Mouse (Mus musculus) hindbrain, embryonic 16.5 days (tissue): ENCODE results near the gene Hpse. TPM values are rescaled to one million over a fixed set of nuclear protein-coding genes. Genes with fewer than 3 reads are reported as not detected.

Source experiments
- ATAC-seq: fragments of 200-750 bp; cut with Nextera tagmentation; 2 replicates; pipeline ENCODE4 v1.8.0; 2017; ENCODE audit warnings: moderate TSS enrichment, moderate library complexity
- H3K27ac ChIP-seq: fragments of 300-500 bp; sonication (generic); 2 replicates; pipeline ENCODE4 v1.5.1; 2014; ENCODE audit warnings: low read depth, mild to moderate bottlenecking, control low read depth, low read length, moderate library complexity
- H3K27me3 ChIP-seq: fragments of 300-500 bp; sonication (generic); replicated peaks from 2 replicates; pipeline ENCODE4 v1.6.1; 2014; ENCODE audit warnings: low read length; ENCODE audit not compliant: control insufficient read depth, insufficient read depth
- H3K36me3 ChIP-seq: fragments of 300-500 bp; sonication (generic); 2 replicates; pipeline ENCODE4 v1.6.1; 2014; ENCODE audit warnings: mild to moderate bottlenecking, low read length, moderate library complexity, mixed read lengths; ENCODE audit not compliant: control insufficient read depth, insufficient read depth
- H3K4me1 ChIP-seq: fragments of 300-500 bp; sonication (generic); 2 replicates; pipeline ENCODE4 v1.6.1; 2014; ENCODE audit warnings: low read depth, low read length; ENCODE audit not compliant: control insufficient read depth, insufficient read depth
- H3K4me2 ChIP-seq: fragments of 300-500 bp; sonication (generic); 2 replicates; pipeline ENCODE4 v1.6.1; 2014; ENCODE audit warnings: mild to moderate bottlenecking, low read length, control low read depth, moderate library complexity
- H3K4me3 ChIP-seq: fragments of 300-500 bp; sonication (generic); 2 replicates; pipeline ENCODE4 v1.5.1; 2014; ENCODE audit warnings: mild to moderate bottlenecking, low read length, control low read depth, moderate library complexity
- H3K9ac ChIP-seq: fragments of 300-500 bp; sonication (generic); 2 replicates; pipeline ENCODE4 v1.6.1; 2014; ENCODE audit warnings: low read depth, mild to moderate bottlenecking, control low read depth, low read length, moderate library complexity
- H3K9me3 ChIP-seq: fragments of 300-500 bp; sonication (generic); 2 replicates; pipeline ENCODE4 v1.6.1; 2014; ENCODE audit warnings: mild to moderate bottlenecking, low read length, moderate library complexity; ENCODE audit not compliant: control insufficient read depth
- WGBS: fragments of 180-500 bp; shearing (Covaris S2); extraction: QIAGEN DNeasy Blood & Tissue Kit; methylation state at CpG from one replicate; pipeline ENCODE4 v1.1.7; 2014; 5-methylcytosine and 5-hydroxymethylcytosine counted together
- polyA plus RNA-seq: library from polyadenylated mRNA; unstranded; fragments of >200 nt; fragmentation: Nextera tagmentation; extraction: Ambion mirVana; gene quantifications from 2 replicates; pipeline ENCODE4 v1.2.1, GENCODE M21; 2015

Gene Hpse
- polyA plus RNA-seq, 1 experiment from 2014 or later = 0.66 TPM

- peaks cover 3% of the 10 kb centered on the region; the same call in 1 of the 2 replicates for H3K9me3 ChIP-seq
- no peak overlapping the region for H3K4me3 ChIP-seq
- H3K9ac ChIP-seq = no peak overlapping the region
- H3K36me3 ChIP-seq = no peaks in the 10 kb centered on the region
- H3K4me1 ChIP-seq = no peaks in the 10 kb centered on the region
- ATAC-seq = no peak
- H3K27me3 ChIP-seq = no peaks in the 10 kb centered on the region
- no peak overlapping the region for H3K4me2 ChIP-seq
- H3K27ac ChIP-seq = no peak overlapping the region
- WGBS = 84% methylated on average over 8 of the region's 8 CpGs
These were observed 17.4 kb upstream of the Hpse start for GRCm38 (mm10) chr5:100736919-100737318.

GRCm38 (mm10) chr5:100734535-100734934 lies 15.0 kb upstream of the Hpse start:
- no peaks in the 10 kb centered on the region for H3K36me3 ChIP-seq
- no peak overlapping the region for H3K4me3 ChIP-seq
- no peak for ATAC-seq
- H3K27me3 ChIP-seq = no peaks in the 10 kb centered on the region
- H3K9me3 ChIP-seq = no peaks in the 10 kb centered on the region
- 91% methylated on average over 4 of the region's 4 CpGs for WGBS
- no peaks in the 10 kb centered on the region for H3K4me1 ChIP-seq
- H3K9ac ChIP-seq = no peak overlapping the region
- no peak overlapping the region for H3K4me2 ChIP-seq
- no peak overlapping the region for H3K27ac ChIP-seq

- H3K9ac ChIP-seq = no peak overlapping the region
- no peak overlapping the region for H3K27ac ChIP-seq
- no peaks in the 10 kb centered on the region for H3K27me3 ChIP-seq
- H3K36me3 ChIP-seq = no peaks in the 10 kb centered on the region
- ATAC-seq = no peak
- no peak overlapping the region for H3K4me3 ChIP-seq
- no peaks in the 10 kb centered on the region for H3K9me3 ChIP-seq
- 88% methylated on average over 13 of the region's 13 CpGs for WGBS
- no peaks in the 10 kb centered on the region for H3K4me1 ChIP-seq
- no peak overlapping the region for H3K4me2 ChIP-seq
These were observed 9.2 kb upstream of the Hpse start for GRCm38 (mm10) chr5:100728757-100729156.

GRCm38 (mm10) chr5:100726001-100726400 lies 6.5 kb upstream of the Hpse start:
- no peak for ATAC-seq
- Histone ChIP-seq H3K27ac (no peak overlapping the region), H3K9ac (no peak overlapping the region), H3K4me2 (no peak overlapping the region), H3K9me3 (no peaks in the 10 kb centered on the region), H3K4me3 (no peak overlapping the region), H3K27me3 (no peaks in the 10 kb centered on the region), H3K36me3 (no peaks in the 10 kb centered on the region), H3K4me1 (no peaks in the 10 kb centered on the region)
- 82% methylated on average over 4 of the region's 4 CpGs for WGBS

- no peak overlapping the region for H3K4me2 ChIP-seq
- H3K36me3 ChIP-seq = no peaks in the 10 kb centered on the region
- H3K4me1 ChIP-seq = peaks cover 11% of the 10 kb centered on the region
- H3K9ac ChIP-seq = no peak overlapping the region
- 93% methylated on average over 15 of the region's 15 CpGs for WGBS
- ATAC-seq = no peak
- no peaks in the 10 kb centered on the region for H3K9me3 ChIP-seq
- H3K27me3 ChIP-seq = peaks cover 11% of the 10 kb centered on the region
- no peak overlapping the region for H3K4me3 ChIP-seq
- no peak overlapping the region for H3K27ac ChIP-seq
These were observed 2.8 kb downstream of the Hpse start for GRCm38 (mm10) chr5:100716762-100717161.

- H3K9me3 ChIP-seq = no peaks in the 10 kb centered on the region
- H3K27ac ChIP-seq = no peak overlapping the region
- no peak overlapping the region for H3K4me2 ChIP-seq
- no peaks in the 10 kb centered on the region for H3K4me1 ChIP-seq
- no peak overlapping the region for H3K9ac ChIP-seq
- no peaks in the 10 kb centered on the region for H3K27me3 ChIP-seq
- no peaks in the 10 kb centered on the region for H3K36me3 ChIP-seq
- ATAC-seq = no peak
- no peak overlapping the region for H3K4me3 ChIP-seq
- WGBS = over 99% methylated on average over 6 of the region's 6 CpGs
These were observed 8.3 kb downstream of the Hpse start for GRCm38 (mm10) chr5:100711219-100711618.

- H3K36me3 ChIP-seq = no peaks in the 10 kb centered on the region
- H3K27me3 ChIP-seq = no peaks in the 10 kb centered on the region
- WGBS = 67% methylated on average over 2 of the region's 2 CpGs
- no peak overlapping the region for H3K9ac ChIP-seq
- H3K27ac ChIP-seq = no peak overlapping the region
- H3K4me3 ChIP-seq = no peak overlapping the region
- no peak for ATAC-seq
- no peaks in the 10 kb centered on the region for H3K9me3 ChIP-seq
- no peak overlapping the region for H3K4me2 ChIP-seq
- H3K4me1 ChIP-seq = no peaks in the 10 kb centered on the region
These were observed 9.5 kb downstream of the Hpse start for GRCm38 (mm10) chr5:100710012-100710411.

- H3K4me2 ChIP-seq = no peak overlapping the region
- H3K36me3 ChIP-seq = no peaks in the 10 kb centered on the region
- no peak overlapping the region for H3K4me3 ChIP-seq
- no peaks in the 10 kb centered on the region for H3K27me3 ChIP-seq
- H3K9me3 ChIP-seq = no peaks in the 10 kb centered on the region
- no peaks in the 10 kb centered on the region for H3K4me1 ChIP-seq
- H3K9ac ChIP-seq = no peak overlapping the region
- 93% methylated on average over 6 of the region's 6 CpGs for WGBS
- no peak for ATAC-seq
- no peak overlapping the region for H3K27ac ChIP-seq
These were observed 10.5 kb downstream of the Hpse start for GRCm38 (mm10) chr5:100709035-100709434.

- no peak for ATAC-seq
- 35% methylated on average over 8 of the region's 8 CpGs for WGBS
- Histone ChIP-seq H3K9ac (no peak overlapping the region), H3K27ac (no peak overlapping the region), H3K27me3 (no peaks in the 10 kb centered on the region), H3K36me3 (no peaks in the 10 kb centered on the region), H3K4me3 (no peak overlapping the region), H3K4me2 (no peak overlapping the region), H3K4me1 (no peaks in the 10 kb centered on the region), H3K9me3 (no peaks in the 10 kb centered on the region)
These were observed 12.8 kb downstream of the Hpse start for GRCm38 (mm10) chr5:100706675-100707074.

- Histone ChIP-seq H3K36me3 (no peaks in the 10 kb centered on the region), H3K4me2 (no peak overlapping the region), H3K9ac (no peak overlapping the region), H3K4me1 (no peaks in the 10 kb centered on the region), H3K27me3 (no peaks in the 10 kb centered on the region), H3K9me3 (no peaks in the 10 kb centered on the region), H3K27ac (no peak overlapping the region), H3K4me3 (no peak overlapping the region)
- 92% methylated on average over 2 of the region's 2 CpGs for WGBS
- no peak for ATAC-seq
These were observed 15.2 kb downstream of the Hpse start for GRCm38 (mm10) chr5:100704272-100704671.
